In genomic region chr13:118721668-118722067, GRCm38 (mm10) we compare ENCODE assay signal across 21 mouse cellular contexts. TPM values are rescaled to one million over a fixed set of nuclear protein-coding genes. Genes with fewer than 3 reads are reported as not detected.
"Had no signal": no experiment of that assay in that cellular context is flagged by ENCODE, and none has a peak within 500 bp of the region (broad histone marks: within the 10 kb centered on the region; RNA-seq: fewer than 3 reads in every experiment).

No protein-coding gene starts in this region.

- ATAC-seq: inflammation-experienced regulatory T-cells, adult 6 months; intestine, embryonic 16.5 days; midbrain, embryonic 15.5 days had no signal

- H3K4me3 ChIP-seq: liver, embryonic 13.5 days; midbrain, embryonic 12.5 days; midbrain, embryonic 15.5 days; stomach, embryonic 15.5 days had no signal

- H3K4me1 ChIP-seq: liver, embryonic 13.5 days; midbrain, embryonic 12.5 days; midbrain, embryonic 15.5 days; stomach, embryonic 15.5 days had no signal

- H3K9ac ChIP-seq: liver, embryonic 13.5 days; midbrain, embryonic 12.5 days; midbrain, embryonic 15.5 days; stomach, embryonic 15.5 days had no signal

- H3K9me3 ChIP-seq: liver, embryonic 13.5 days; midbrain, embryonic 12.5 days; midbrain, embryonic 15.5 days; stomach, embryonic 15.5 days had no signal

- H3K27me3 ChIP-seq: midbrain, embryonic 15.5 days; stomach, embryonic 15.5 days had no signal

- H3K4me2 ChIP-seq: liver, embryonic 13.5 days; midbrain, embryonic 12.5 days; midbrain, embryonic 15.5 days; stomach, embryonic 15.5 days had no signal

- H3K36me3 ChIP-seq: liver, embryonic 13.5 days; midbrain, embryonic 12.5 days; midbrain, embryonic 15.5 days; stomach, embryonic 15.5 days had no signal

- DNase-seq: kidney, adult 2 months; kidney, postnatal 14 days; layer of hippocampus, postnatal 36 days; left cerebral cortex, postnatal 4 days; liver, embryonic 13.5 days; lung, adult 2 months; lung, postnatal 14 days; lung, postnatal 4 days; retina, postnatal 1 day; right cerebral cortex, postnatal 25 days; spleen, adult 18-20 months; thymus, postnatal 25 days had no signal

- H3K27ac ChIP-seq: liver, embryonic 13.5 days; midbrain, embryonic 12.5 days; midbrain, embryonic 15.5 days; stomach, embryonic 15.5 days had no signal

RNA-seq across cellular contexts. Expression of gene Fgf10, which starts 52.1 kb away (rescaled TPM):
- total RNA-seq: liver, adult 2 months; megakaryocyte progenitor cell, adult 5-6 weeks; megakaryocyte-erythroid progenitor cell, adult 5-6 weeks; neutrophil, adult 5-6 weeks had no signal
- polyA plus RNA-seq: inflammation-experienced regulatory T-cells, adult 6 months; liver, adult 2 months had no signal
